Mouse (Mus musculus) CH12.LX (cell line): Measurements from ENCODE around the gene Mmp15. TPM values are rescaled to one million over a fixed set of nuclear protein-coding genes. Genes with fewer than 3 reads are reported as not detected.

Source experiments
- DNase-seq: peaks from one replicate; pipeline ENCODE4 v3.0.0-alpha.2; 2013; ENCODE audit errors: extremely low read depth
- H3K27ac ChIP-seq: 2 replicates; pipeline ENCODE4 v1.5.1; 2012; ENCODE audit warnings: low read depth, mild to moderate bottlenecking, control low read depth, moderate library complexity; ENCODE audit not compliant: insufficient read depth
- H3K27me3 ChIP-seq: replicated peaks from 2 replicates; pipeline ENCODE3; 2012; ENCODE audit warnings: inconsistent platforms
- H3K36me3 ChIP-seq, 2 experiments: replicated peaks in 1 of 2; 2 replicates each; pipeline versions ENCODE3 to v1.6.1; 2012; ENCODE audit warnings: inconsistent platforms in 1 of 2, low read length in 1 of 2, mild to moderate bottlenecking in 1 of 2, mixed read lengths in 1 of 2, moderate library complexity in 1 of 2; ENCODE audit not compliant: control insufficient read depth in 1 of 2, insufficient read depth in 1 of 2
- H3K4me1 ChIP-seq, 2 experiments: 2 replicates each; pipeline ENCODE4 v1.6.1; 2012; ENCODE audit warnings: inconsistent platforms in 1 of 2, moderate library complexity in 1 of 2; ENCODE audit not compliant: insufficient read depth in 2 of 2, control insufficient read depth in 1 of 2
- H3K4me2 ChIP-seq: 2 replicates; pipeline ENCODE4 v1.6.1; 2012; ENCODE audit warnings: low read depth, mild to moderate bottlenecking, control low read depth; ENCODE audit not compliant: poor library complexity, insufficient read depth, severe bottlenecking
- H3K4me3 ChIP-seq, 3 experiments: fragments of 150-350 bp in 1 of 3; sonication (generic) in 1 of 3; replicated peaks in 1 of 3; 2 replicates each; pipeline versions ENCODE3 to v1.5.1; 2011 to 2012; ENCODE audit warnings: low read depth in 2 of 3, low read length in 2 of 3, mild to moderate bottlenecking in 2 of 3, moderate library complexity in 2 of 3, control low read depth in 1 of 3, improper control_type of control experiment in 1 of 3, inconsistent platforms in 1 of 3, mixed read lengths in 1 of 3; ENCODE audit not compliant: poor library complexity in 1 of 3
- H3K79me2 ChIP-seq: replicated peaks from 2 replicates; pipeline ENCODE4 v1.6.1; 2012; ENCODE audit warnings: mild to moderate bottlenecking, moderate library complexity; ENCODE audit not compliant: control insufficient read depth, poor library complexity, insufficient read depth, severe bottlenecking; ENCODE audit errors: extremely low read depth
- H3K9ac ChIP-seq: 2 replicates; pipeline ENCODE4 v1.6.1; 2012; ENCODE audit warnings: low read depth, mild to moderate bottlenecking, control low read depth, moderate library complexity; ENCODE audit not compliant: insufficient read depth
- H3K9me3 ChIP-seq: replicated peaks from 2 replicates; pipeline ENCODE3; 2012; ENCODE audit warnings: low read length, inconsistent platforms, mixed read lengths
- BHLHE40 ChIP-seq: IDR thresholded peaks from 2 replicates; pipeline ENCODE4 v1.6.1; 2011; ENCODE audit warnings: mild to moderate bottlenecking, low read depth, low read length, improper control_type of control experiment
- CHD1 ChIP-seq: IDR thresholded peaks from 2 replicates; pipeline ENCODE4 v1.6.1; 2012; ENCODE audit warnings: low read depth, low read length, improper control_type of control experiment, inconsistent platforms
- CTCF ChIP-seq, 2 experiments: IDR thresholded peaks in 1 of 2; conservative IDR thresholded peaks in 1 of 2; 2 replicates each; pipeline ENCODE4 v1.5.1; 2011 to 2012; ENCODE audit warnings: low read depth in 2 of 2, low read length in 2 of 2, improper control_type of control experiment in 1 of 2, inconsistent platforms in 1 of 2, mild to moderate bottlenecking in 1 of 2, moderate library complexity in 1 of 2
- ELF1 ChIP-seq: IDR thresholded peaks from 2 replicates; pipeline ENCODE4 v1.6.1; 2014; ENCODE audit warnings: low read depth, mild to moderate bottlenecking, inconsistent platforms, low read length, improper control_type of control experiment
- EP300 ChIP-seq: IDR thresholded peaks from 2 replicates; pipeline ENCODE4 v1.6.1; 2011; ENCODE audit warnings: low read length, improper control_type of control experiment
- ETS1 ChIP-seq: conservative IDR thresholded peaks from 2 replicates; pipeline ENCODE4 v1.6.1; 2012; ENCODE audit warnings: low read depth, mild to moderate bottlenecking, inconsistent platforms, low read length, improper control_type of control experiment, moderate library complexity
- IRF4 ChIP-seq: IDR thresholded peaks from 2 replicates; pipeline ENCODE4 v1.6.1; 2014; ENCODE audit warnings: low read depth, mild to moderate bottlenecking, inconsistent platforms, low read length, improper control_type of control experiment
- JUND ChIP-seq: conservative IDR thresholded peaks from 2 replicates; pipeline ENCODE4 v1.6.1; 2011; ENCODE audit warnings: low read depth, low read length, improper control_type of control experiment
- KAT2A ChIP-seq: IDR thresholded peaks from 2 replicates; pipeline ENCODE4 v1.6.1; 2012; ENCODE audit warnings: low read length, improper control_type of control experiment, inconsistent platforms; ENCODE audit not compliant: insufficient replicate concordance
- MAFK ChIP-seq: IDR thresholded peaks from 2 replicates; pipeline ENCODE4 v1.6.1; 2011; ENCODE audit warnings: low read length, improper control_type of control experiment; ENCODE audit not compliant: insufficient replicate concordance
- MYC ChIP-seq: IDR thresholded peaks from 2 replicates; pipeline ENCODE4 v1.6.1; 2011; ENCODE audit warnings: low read depth, mild to moderate bottlenecking, improper control_type of control experiment, low read length
- NRF1 ChIP-seq: IDR thresholded peaks from 2 replicates; pipeline ENCODE4 v1.6.1; 2014; ENCODE audit warnings: low read depth, mild to moderate bottlenecking, inconsistent platforms, low read length, improper control_type of control experiment, moderate library complexity
- POLR2A ChIP-seq: IDR thresholded peaks from 2 replicates; pipeline ENCODE4 v1.6.1; 2011; ENCODE audit warnings: low read depth, mild to moderate bottlenecking, improper control_type of control experiment, low read length
- POLR2AphosphoS2 ChIP-seq: IDR thresholded peaks from 2 replicates; pipeline ENCODE4 v1.6.1; 2011; ENCODE audit warnings: low read depth, low read length, improper control_type of control experiment
- RCOR1 ChIP-seq: conservative IDR thresholded peaks from 2 replicates; pipeline ENCODE4 v1.6.1; 2012; ENCODE audit warnings: low read depth, mild to moderate bottlenecking, inconsistent platforms, low read length, improper control_type of control experiment
- TBP ChIP-seq: conservative IDR thresholded peaks from 2 replicates; pipeline ENCODE4 v1.6.1; 2011; ENCODE audit warnings: low read depth, low read length, improper control_type of control experiment
- ZKSCAN1 ChIP-seq: IDR thresholded peaks from 2 replicates; pipeline ENCODE4 v1.6.1; 2012; ENCODE audit warnings: low read depth, inconsistent platforms, low read length, improper control_type of control experiment, borderline replicate concordance
- ZNF384 ChIP-seq: IDR thresholded peaks from 2 replicates; pipeline ENCODE4 v1.6.1; 2012; ENCODE audit warnings: low read depth, low read length, improper control_type of control experiment, inconsistent platforms
- dilution Hi-C: fragments of 300-500 bp; cut with MboI; formaldehyde crosslinking; loops from 2 replicates; pipeline ENCODE4 v1.14.3; 2020; ENCODE audit warnings: low sequenced_read_pairs; ENCODE audit not compliant: extremely low pct_unique_long_range_greater_than_20kb, extremely low pct_ligation_motif_present
- in situ Hi-C: fragments of 300-500 bp; cut with MboI; formaldehyde crosslinking; loops from 3 replicates; pipeline ENCODE4 v1.14.3; 2019; ENCODE audit warnings: low sequenced_read_pairs, low pct_ligation_motif_present, low pct_unique_long_range_greater_than_20kb, mixed read lengths
- polyA plus RNA-seq: library from polyadenylated mRNA; unstranded; fragments of >175 nt; gene quantifications from 2 replicates; pipeline ENCODE4 v1.2.1, GENCODE M21; 2012; ENCODE audit warnings: low read depth; ENCODE audit not compliant: insufficient read length
- total RNA-seq, 2 experiments: library from RNA; depleted of rRNA; stranded (reverse); fragments of 300-350 nt in 1 of 2; fragments of >200 nt in 1 of 2; gene quantifications; 2 replicates each; pipeline ENCODE4 v1.2.3; 2012 to 2014

The Mmp15 gene
- total and polyA plus RNA-seq, 3 experiments, result 0.04 to 0.44 TPM; not detected in 1

DNA sequence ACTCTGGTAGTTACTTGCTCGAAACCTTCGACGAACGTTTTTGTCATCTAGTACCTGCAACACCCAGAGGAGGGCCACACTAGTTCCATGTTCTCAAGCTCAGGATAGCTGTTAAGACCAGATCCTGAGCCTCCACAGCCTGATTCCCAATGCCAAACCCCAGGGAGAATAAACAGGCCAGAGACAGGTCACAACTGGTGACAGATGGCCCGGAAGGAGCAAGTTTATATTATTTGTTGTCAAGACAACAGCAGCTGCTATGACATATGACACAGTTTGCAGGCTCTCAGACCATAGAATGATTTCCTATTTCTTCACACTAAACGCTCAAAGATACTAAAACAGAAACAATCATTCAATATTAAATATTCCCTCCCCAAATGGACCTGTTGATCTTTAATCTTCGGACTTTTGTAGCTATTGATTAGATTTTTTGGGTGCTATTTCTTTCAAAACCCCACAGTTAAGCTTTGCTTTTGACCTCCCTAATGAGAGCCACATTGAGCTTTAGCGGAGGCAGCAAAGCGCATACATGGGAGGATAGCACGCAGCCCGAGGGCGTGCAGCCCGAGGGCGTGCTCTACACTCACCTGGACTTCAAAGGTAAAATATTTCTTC, 70.2 kb downstream of the Mmp15 start:
- H3K4me1 ChIP-seq, result peaks cover 0 to 4% of the 10 kb centered on the region in 2 experiments; a peak in 1 of 4 replicates
- no peaks in the 10 kb centered on the region for H3K27me3 ChIP-seq
- H3K9ac ChIP-seq, result no peak overlapping the region
- DNase-seq, result no peak
- H3K4me2 ChIP-seq, result no peak overlapping the region
- peaks cover 20 to 61% of the 10 kb centered on the region in 2 experiments for H3K36me3 ChIP-seq
- H3K4me3 ChIP-seq, result no peak overlapping the region
- no peaks in the 10 kb centered on the region; the same call in 1 of the 2 replicates for H3K79me2 ChIP-seq
- TF ChIP-seq MAFK (no peak), BHLHE40 (no peak), CHD1 (no peak), POLR2AphosphoS2 (no peak), IRF4 (no peak), ELF1 (no peak), ETS1 (no peak), RCOR1 (no peak), ZKSCAN1 (no peak), EP300 (no peak), JUND (no peak), KAT2A (no peak), TBP (no peak), MYC (no peak), POLR2A (no peak), CTCF (conservative IDR thresholded peaks at IDR 0.05 in 1 of 2, IDR thresholded peaks at IDR 0.05 in 1 of 2; ENCODE audit: low read depth in 2 of 2, low read length in 2 of 2) (no peak), ZNF384 (no peak), NRF1 (no peak)
- no peak overlapping the region for H3K27ac ChIP-seq
- no peaks in the 10 kb centered on the region for H3K9me3 ChIP-seq
- in situ Hi-C loops, result no loop called here
- dilution Hi-C loops, result no loop called here

Other genes with a start within 250 kb of the Mmp15 start
- 1.5 and 1.7 TPM in 2 replicates for gene Kifc3, start 149.5 kb upstream of the Mmp15 start, total RNA-seq (2012; rRNA removed)
- 0.78 and 1.3 TPM in 2 replicates for gene Kifc3, start 149.5 kb upstream of the Mmp15 start, total RNA-seq (2014; rRNA removed)
- 1.8 and 2.7 TPM in 2 replicates for gene Kifc3, start 149.5 kb upstream of the Mmp15 start, polyA plus RNA-seq
- not detected in 2 replicates for gene Cngb1, start 45.7 kb upstream of the Mmp15 start, total RNA-seq (2012; rRNA removed)
- gene Cngb1, start 45.7 kb upstream of the Mmp15 start, total RNA-seq (2014; rRNA removed), result not detected in 2 replicates
- gene Cngb1, start 45.7 kb upstream of the Mmp15 start, polyA plus RNA-seq, result not detected in 2 replicates
- gene Tepp, start 41.7 kb upstream of the Mmp15 start, total RNA-seq (2012; rRNA removed), result not detected in 2 replicates
- not detected in 2 replicates for gene Tepp, start 41.7 kb upstream of the Mmp15 start, total RNA-seq (2014; rRNA removed)
- not detected in 2 replicates for gene Tepp, start 41.7 kb upstream of the Mmp15 start, polyA plus RNA-seq
- gene Zfp319, start 20.3 kb upstream of the Mmp15 start, total RNA-seq (2012; rRNA removed), result 2.0 and 2.1 TPM in 2 replicates
- gene Zfp319, start 20.3 kb upstream of the Mmp15 start, total RNA-seq (2014; rRNA removed), result 0.81 and 0.83 TPM in 2 replicates
- 2.7 and 3.3 TPM in 2 replicates for gene Zfp319, start 20.3 kb upstream of the Mmp15 start, polyA plus RNA-seq
- 15.2 and 17.8 TPM in 2 replicates for gene Usb1, start 20.0 kb upstream of the Mmp15 start, total RNA-seq (2012; rRNA removed)
- gene Usb1, start 20.0 kb upstream of the Mmp15 start, total RNA-seq (2014; rRNA removed), result 17.7 and 25.0 TPM in 2 replicates
- 15.7 and 16.4 TPM in 2 replicates for gene Usb1, start 20.0 kb upstream of the Mmp15 start, polyA plus RNA-seq
- 53.1 and 57.2 TPM in 2 replicates for gene Cfap20, start 82.6 kb downstream of the Mmp15 start, total RNA-seq (2012; rRNA removed)
- 93.0 and 99.4 TPM in 2 replicates for gene Cfap20, start 82.6 kb downstream of the Mmp15 start, total RNA-seq (2014; rRNA removed)
- gene Cfap20, start 82.6 kb downstream of the Mmp15 start, polyA plus RNA-seq, result 53.4 and 74.7 TPM in 2 replicates
- gene Csnk2a2, start 137.8 kb downstream of the Mmp15 start, total RNA-seq (2012; rRNA removed), result 32.1 and 35.7 TPM in 2 replicates
- 51.7 and 72.1 TPM in 2 replicates for gene Csnk2a2, start 137.8 kb downstream of the Mmp15 start, total RNA-seq (2014; rRNA removed)
- 126 and 133 TPM in 2 replicates for gene Csnk2a2, start 137.8 kb downstream of the Mmp15 start, polyA plus RNA-seq
- not detected in 2 replicates for gene Ccdc113, start 181.8 kb downstream of the Mmp15 start, total RNA-seq (2012; rRNA removed)
- gene Ccdc113, start 181.8 kb downstream of the Mmp15 start, total RNA-seq (2014; rRNA removed), result not detected in 2 replicates
- not detected in 2 replicates for gene Ccdc113, start 181.8 kb downstream of the Mmp15 start, polyA plus RNA-seq
- gene Prss54, start 224.1 kb downstream of the Mmp15 start, total RNA-seq (2012; rRNA removed), result not detected in 2 replicates
- not detected in 2 replicates for gene Prss54, start 224.1 kb downstream of the Mmp15 start, total RNA-seq (2014; rRNA removed)
- not detected in 2 replicates for gene Prss54, start 224.1 kb downstream of the Mmp15 start, polyA plus RNA-seq